Mouse (Mus musculus) kidney, adult 2 months (tissue): ENCODE data around the gene Lgr4. TPM values are rescaled to one million over a fixed set of nuclear protein-coding genes. Genes with fewer than 3 reads are reported as not detected.

Source experiments
- DNase-seq: peaks from one replicate; pipeline ENCODE4 v3.0.0; 2021
- H3K27ac ChIP-seq: fragments of 200-500 bp; 2 replicates; pipeline ENCODE4 v1.5.1; 2012; ENCODE audit warnings: low read depth, low read length, control low read depth, inconsistent platforms; ENCODE audit not compliant: insufficient read depth
- H3K27me3 ChIP-seq: fragments of 200-500 bp; replicated peaks from 2 replicates; pipeline ENCODE4 v1.6.1; 2012; ENCODE audit warnings: mild to moderate bottlenecking, moderate library complexity, low read length, inconsistent platforms; ENCODE audit not compliant: control insufficient read depth, insufficient read depth
- H3K36me3 ChIP-seq: fragments of 200-500 bp; 2 replicates; pipeline ENCODE4 v1.6.1; 2012; ENCODE audit warnings: mild to moderate bottlenecking, moderate library complexity, low read length, inconsistent platforms; ENCODE audit not compliant: control insufficient read depth, insufficient read depth
- H3K4me1 ChIP-seq: fragments of 200-500 bp; 2 replicates; pipeline ENCODE4 v1.6.1; 2011; ENCODE audit warnings: low read length; ENCODE audit not compliant: control insufficient read depth, insufficient read depth
- H3K4me3 ChIP-seq: fragments of 200-500 bp; 2 replicates; pipeline ENCODE4 v1.5.1; 2011; ENCODE audit warnings: mild to moderate bottlenecking, low read depth, low read length, control low read depth; ENCODE audit not compliant: insufficient read depth
- CTCF ChIP-seq: fragments of 200-500 bp; conservative IDR thresholded peaks from 2 replicates; pipeline ENCODE4 v1.5.1; 2011; ENCODE audit warnings: low read depth, mild to moderate bottlenecking, control low read depth, low read length, moderate library complexity, mixed read lengths; ENCODE audit not compliant: insufficient read depth, insufficient read length
- POLR2A ChIP-seq: fragments of 200-500 bp; IDR thresholded peaks from one replicate; pipeline ENCODE4 v1.6.1; 2011; ENCODE audit warnings: low read depth, low read length, control low read depth
- WGBS: fragments of 180-500 bp; shearing (Covaris S2); methylation state at CpG from one replicate; pipeline ENCODE4 v1.1.7; 2018; 5-methylcytosine and 5-hydroxymethylcytosine counted together
- polyA plus RNA-seq: library from polyadenylated mRNA; depleted of rRNA; stranded (reverse); fragments of >200 nt; gene quantifications from 2 replicates; pipeline ENCODE4 v1.2.3, GENCODE M21; 2012

Gene Lgr4
- polyA plus RNA-seq, 1 experiment: 106 TPM

GRCm38 (mm10) chr2:109935754-109936409, 18.4 kb downstream of the Lgr4 start:
- no peak for TF ChIP-seq CTCF
- TF ChIP-seq POLR2A: no peak
- H3K27me3 ChIP-seq: no peaks in the 10 kb centered on the region
- H3K4me3 ChIP-seq: no peak overlapping the region
- H3K36me3 ChIP-seq: no peaks in the 10 kb centered on the region
- 40% methylated on average over 11 of the region's 11 CpGs for WGBS
- H3K27ac ChIP-seq: no peak overlapping the region
- H3K4me1 ChIP-seq: peaks cover 40% of the 10 kb centered on the region
- DNase-seq: no peak

GRCm38 (mm10) chr2:109936410-109936755, 18.9 kb downstream of the Lgr4 start:
- H3K36me3 ChIP-seq: no peaks in the 10 kb centered on the region
- TF ChIP-seq POLR2A: no peak
- no peak for TF ChIP-seq CTCF
- WGBS: 41% methylated on average over 2 of the region's 2 CpGs
- H3K27ac ChIP-seq: no peak overlapping the region
- peaks cover 39% of the 10 kb centered on the region for H3K4me1 ChIP-seq
- H3K4me3 ChIP-seq: no peak overlapping the region
- H3K27me3 ChIP-seq: no peaks in the 10 kb centered on the region
- DNase-seq: no peak

- H3K36me3 ChIP-seq: no peaks in the 10 kb centered on the region
- no peak overlapping the region for H3K4me3 ChIP-seq
- H3K4me1 ChIP-seq: peaks cover 8% of the 10 kb centered on the region
- H3K27me3 ChIP-seq: no peaks in the 10 kb centered on the region
- DNase-seq: no peak
- WGBS: 23% methylated on average over 5 of the region's 5 CpGs
- TF ChIP-seq POLR2A (no peak), CTCF (no peak)
- 0 out of 2 replicates have a peak overlapping the region, but pooled peaks have one; percentile 41 for H3K27ac ChIP-seq
These were observed 24.6 kb downstream of the Lgr4 start for GRCm38 (mm10) chr2:109941973-109942444.

GRCm38 (mm10) chr2:109942810-109943570, 25.5 kb downstream of the Lgr4 start:
- Histone ChIP-seq H3K27me3 (no peaks in the 10 kb centered on the region), H3K36me3 (no peaks in the 10 kb centered on the region), H3K4me3 (no peak overlapping the region), H3K4me1 (peaks cover 8% of the 10 kb centered on the region), H3K27ac (no peak overlapping the region)
- WGBS: 67% methylated on average over 8 of the region's 8 CpGs
- no peak for DNase-seq
- no peak for TF ChIP-seq CTCF
- TF ChIP-seq POLR2A: no peak

GRCm38 (mm10) chr2:109944995-109945394, 27.5 kb downstream of the Lgr4 start:
- peaks cover 11% of the 10 kb centered on the region for H3K4me1 ChIP-seq
- no peak for DNase-seq
- no peak overlapping the region for H3K27ac ChIP-seq
- H3K4me3 ChIP-seq: no peak overlapping the region
- WGBS: 63% methylated on average over 9 of the region's 9 CpGs
- no peaks in the 10 kb centered on the region for H3K36me3 ChIP-seq
- no peak for TF ChIP-seq POLR2A
- no peaks in the 10 kb centered on the region for H3K27me3 ChIP-seq

GRCm38 (mm10) chr2:109945532-109945931, 28.1 kb downstream of the Lgr4 start:
- Histone ChIP-seq H3K27ac (no peak overlapping the region), H3K27me3 (no peaks in the 10 kb centered on the region), H3K4me1 (peaks cover 11% of the 10 kb centered on the region), H3K4me3 (no peak overlapping the region), H3K36me3 (no peaks in the 10 kb centered on the region)
- TF ChIP-seq CTCF (no peak), POLR2A (no peak)
- WGBS: 49% methylated on average over 4 of the region's 4 CpGs
- DNase-seq: no peak

- Histone ChIP-seq H3K4me3 (no peak overlapping the region), H3K27me3 (no peaks in the 10 kb centered on the region), H3K36me3 (no peaks in the 10 kb centered on the region), H3K4me1 (peaks cover 18% of the 10 kb centered on the region), H3K27ac (no peak overlapping the region)
- no peak for DNase-seq
- WGBS: 88% methylated on average over 6 of the region's 6 CpGs
- TF ChIP-seq POLR2A: no peak
- TF ChIP-seq CTCF: no peak
These were observed 29.0 kb downstream of the Lgr4 start for GRCm38 (mm10) chr2:109946426-109946825.
